Mouse (Mus musculus): Measurements from ENCODE around the gene Zscan29.
"Not testable (repeated sequence)": the region's sequence is repeated elsewhere in the genome, so short reads cannot be mapped to it uniquely, and the experiment has no call there.

Gene Zscan29

GRCm38 (mm10) chr2:121137371-121137770 lies 33.6 kb downstream of the Zscan29 start:
- DNase-seq (ENCODE audit: low read depth, low spot score): peak; percentile 12

DNA sequence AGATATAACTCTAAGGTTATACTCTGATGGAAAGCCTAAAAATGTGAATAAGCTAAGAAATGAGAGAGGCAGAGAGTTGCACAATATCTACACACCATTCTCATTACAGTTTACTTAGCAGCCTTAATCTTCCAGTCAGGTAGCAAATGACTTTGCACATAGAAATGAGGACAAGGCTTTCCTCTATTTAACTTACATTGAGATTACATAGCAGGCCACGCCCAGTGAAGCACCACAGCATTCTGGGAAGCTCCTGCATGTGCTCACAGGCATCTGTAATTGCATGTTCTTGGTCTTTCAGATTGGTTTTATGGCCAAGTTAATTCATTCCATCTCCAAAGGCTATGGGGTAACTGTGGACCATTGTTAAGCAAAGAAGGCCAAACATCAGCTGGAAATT lies 38.1 kb downstream of the Zscan29 start:
- DNase-seq (ENCODE audit: low read depth, low spot score): no peak

- no peak for DNase-seq (ENCODE audit: low read depth, low spot score)
These were observed 41.9 kb downstream of the Zscan29 start for GRCm38 (mm10) chr2:121128865-121129620.

- DNase-seq (ENCODE audit: low read depth, low spot score): no peak
These were observed 43.4 kb downstream of the Zscan29 start for GRCm38 (mm10) chr2:121127536-121127935.

DNA sequence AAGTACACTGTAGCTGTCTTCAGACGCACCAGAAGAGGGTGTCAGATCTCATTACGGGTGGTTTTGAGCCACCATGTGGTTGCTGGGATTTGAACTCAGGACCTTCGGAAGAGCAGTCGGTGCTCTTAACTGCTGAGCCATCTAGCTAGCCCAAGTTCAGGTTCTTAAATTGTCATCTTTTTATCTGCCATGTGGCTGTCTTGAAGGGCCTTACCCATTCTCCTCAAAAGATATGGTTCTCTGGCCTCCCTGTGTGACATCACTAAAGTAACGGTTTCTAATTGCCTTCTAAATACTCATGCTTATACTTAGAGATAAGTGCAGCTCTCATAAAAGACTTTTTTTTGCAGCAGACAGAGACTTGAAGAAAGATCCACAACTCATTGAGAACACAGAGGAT lies 44.6 kb downstream of the Zscan29 start:
- not testable (repeated sequence) for DNase-seq (ENCODE audit: low read depth, low spot score)

DNA sequence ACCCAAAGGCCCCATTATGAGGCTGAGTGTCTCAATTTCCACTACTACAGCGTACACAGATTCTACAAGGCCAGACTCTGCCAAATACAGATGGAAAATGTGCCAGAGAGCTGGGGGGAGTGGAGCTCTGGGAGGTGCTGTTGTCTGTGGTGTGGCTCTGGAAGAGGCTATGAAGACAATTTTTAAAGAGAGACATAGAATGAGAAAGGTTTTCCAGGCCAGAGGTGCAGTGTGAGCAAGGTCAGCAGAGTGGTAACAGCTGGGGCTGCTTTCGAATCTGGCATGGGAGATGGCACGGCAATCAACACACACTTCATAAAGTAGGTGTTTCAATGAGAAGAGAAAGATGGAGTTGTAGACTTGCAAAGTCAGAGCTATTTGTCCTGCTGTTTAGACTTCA lies 51.7 kb downstream of the Zscan29 start:
- DNase-seq (ENCODE audit: low read depth, low spot score): no peak

DNA sequence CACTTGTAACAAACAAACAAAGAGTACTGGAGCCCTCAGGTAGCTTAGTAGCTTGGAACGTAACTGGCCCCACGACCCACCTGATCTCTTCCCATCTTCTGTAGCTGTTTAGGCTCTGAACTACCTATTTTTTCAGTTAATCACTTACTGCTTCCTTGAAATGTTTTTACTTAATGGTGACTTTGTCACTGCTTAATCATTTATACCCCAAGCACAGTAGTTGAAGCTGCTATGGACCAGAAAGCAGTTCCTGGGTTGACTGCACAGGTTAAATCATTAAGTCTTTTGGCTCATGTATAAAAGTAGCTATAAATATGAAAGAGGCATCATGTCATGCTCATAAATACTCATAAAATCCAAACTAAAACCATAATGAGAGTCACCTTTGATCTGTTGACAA lies 55.5 kb downstream of the Zscan29 start:
- no peak for DNase-seq (ENCODE audit: low read depth, low spot score)

DNA sequence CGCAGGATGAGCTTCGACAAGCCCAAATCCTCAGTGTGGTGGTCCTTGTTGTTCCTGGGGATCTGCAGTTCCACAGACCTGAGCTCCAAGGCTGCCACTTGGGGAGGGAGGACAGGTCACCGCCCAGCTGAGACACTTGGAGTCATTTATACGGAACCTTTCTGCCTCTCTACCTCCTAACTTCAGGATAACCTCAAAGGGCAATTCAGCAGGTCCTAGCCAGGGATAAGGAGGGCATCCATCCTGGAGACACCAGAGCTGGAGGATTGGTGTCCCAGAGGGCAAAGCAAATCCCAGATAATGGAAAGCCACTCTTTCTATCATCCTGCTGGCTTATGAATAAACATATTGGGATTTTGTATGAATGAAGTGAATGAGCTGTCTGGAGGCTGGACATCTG lies 61.2 kb downstream of the Zscan29 start, which contains the start of gene Tgm7:
Tgm7 (minus strand) TSS at position 101 of the 400 bp plus-strand sequence.
- no peak for DNase-seq (ENCODE audit: low read depth, low spot score)
